Mouse (Mus musculus): Measurements from ENCODE around the gene C130026I21Rik. TPM values are rescaled to one million over a fixed set of nuclear protein-coding genes. Genes with fewer than 3 reads are reported as not detected.
"Not testable (repeated sequence)": the region's sequence is repeated elsewhere in the genome, so short reads cannot be mapped to it uniquely, and the experiment has no call there.

C130026I21Rik gene
- 0.22 TPM for polyA plus RNA-seq (2021)

- DNase-seq (ENCODE audit: low read depth, low spot score); in situ Hi-C loops (cut with MboI; ENCODE audit: low pct_unique_long_range_greater_than_20kb); POLR2A ChIA-PET; H3K27me3 ChIP-seq; ATAC-seq; CTCF ChIA-PET: not testable (repeated sequence)
Measured at GRCm38 (mm10) chr1:85270466-85270865, at the start of gene C130026I21Rik. TSS of gene C130026I21Rik (minus strand) at chr1:85270566.

- POLR2A ChIA-PET; ATAC-seq; DNase-seq (ENCODE audit: low read depth, low spot score); H3K27me3 ChIP-seq; CTCF ChIA-PET; in situ Hi-C loops (cut with MboI; ENCODE audit: low pct_unique_long_range_greater_than_20kb): not testable (repeated sequence)
- TF ChIP-seq CTCF (IDR thresholded peaks at IDR 0.05): peak; percentile 37
Measured at GRCm38 (mm10) chr1:85287063-85287462, 16.7 kb upstream of the C130026I21Rik start.

- DNase-seq (ENCODE audit: low read depth, low spot score); H3K27me3 ChIP-seq; ATAC-seq; POLR2A ChIA-PET; CTCF ChIA-PET; in situ Hi-C loops (cut with MboI; ENCODE audit: low pct_unique_long_range_greater_than_20kb): not testable (repeated sequence)
Measured at GRCm38 (mm10) chr1:85276421-85276820, 6.1 kb upstream of the C130026I21Rik start.

- H3K27me3 ChIP-seq; DNase-seq (ENCODE audit: low read depth, low spot score); CTCF ChIA-PET; in situ Hi-C loops (cut with MboI; ENCODE audit: low pct_unique_long_range_greater_than_20kb); POLR2A ChIA-PET; ATAC-seq: not testable (repeated sequence)
Measured at GRCm38 (mm10) chr1:85258634-85259033, 11.7 kb downstream of the C130026I21Rik start.

GRCm38 (mm10) chr1:85255217-85255616 lies 15.1 kb downstream of the C130026I21Rik start:
- DNase-seq (ENCODE audit: low read depth, low spot score); ATAC-seq; in situ Hi-C loops (cut with MboI; ENCODE audit: low pct_unique_long_range_greater_than_20kb); CTCF ChIA-PET; H3K27me3 ChIP-seq; POLR2A ChIA-PET: not testable (repeated sequence)

GRCm38 (mm10) chr1:85251211-85251610 lies 19.2 kb downstream of the C130026I21Rik start:
- CTCF ChIA-PET; in situ Hi-C loops (cut with MboI; ENCODE audit: low pct_unique_long_range_greater_than_20kb); H3K27me3 ChIP-seq; ATAC-seq; POLR2A ChIA-PET; DNase-seq (ENCODE audit: low read depth, low spot score): not testable (repeated sequence)

GRCm38 (mm10) chr1:85248985-85249384 lies 21.4 kb downstream of the C130026I21Rik start:
- in situ Hi-C loops (cut with MboI; ENCODE audit: low pct_unique_long_range_greater_than_20kb); ATAC-seq; DNase-seq (ENCODE audit: low read depth, low spot score); POLR2A ChIA-PET; CTCF ChIA-PET; H3K27me3 ChIP-seq: not testable (repeated sequence)

- in situ Hi-C loops (cut with MboI; ENCODE audit: low pct_unique_long_range_greater_than_20kb); CTCF ChIA-PET; ATAC-seq; H3K27me3 ChIP-seq; POLR2A ChIA-PET; DNase-seq (ENCODE audit: low read depth, low spot score): not testable (repeated sequence)
Measured at GRCm38 (mm10) chr1:85246776-85247460, 23.4 kb downstream of the C130026I21Rik start.

GRCm38 (mm10) chr1:85246266-85246665 lies 24.1 kb downstream of the C130026I21Rik start:
- H3K27me3 ChIP-seq; POLR2A ChIA-PET; ATAC-seq; DNase-seq (ENCODE audit: low read depth, low spot score); in situ Hi-C loops (cut with MboI; ENCODE audit: low pct_unique_long_range_greater_than_20kb); CTCF ChIA-PET: not testable (repeated sequence)

- H3K27me3 ChIP-seq; in situ Hi-C loops (cut with MboI; ENCODE audit: low pct_unique_long_range_greater_than_20kb); DNase-seq (ENCODE audit: low read depth, low spot score); CTCF ChIA-PET; ATAC-seq; POLR2A ChIA-PET: not testable (repeated sequence)
Measured at GRCm38 (mm10) chr1:85244941-85245340, 25.4 kb downstream of the C130026I21Rik start.

GRCm38 (mm10) chr1:85243023-85243422 lies 27.3 kb downstream of the C130026I21Rik start:
- in situ Hi-C loops (cut with MboI; ENCODE audit: low pct_unique_long_range_greater_than_20kb); H3K27me3 ChIP-seq; POLR2A ChIA-PET; CTCF ChIA-PET; ATAC-seq; DNase-seq (ENCODE audit: low read depth, low spot score): not testable (repeated sequence)

GRCm38 (mm10) chr1:85239018-85239775 lies 31.2 kb downstream of the C130026I21Rik start:
- H3K27me3 ChIP-seq; DNase-seq (ENCODE audit: low read depth, low spot score); ATAC-seq; in situ Hi-C loops (cut with MboI; ENCODE audit: low pct_unique_long_range_greater_than_20kb); CTCF ChIA-PET; POLR2A ChIA-PET: not testable (repeated sequence)

GRCm38 (mm10) chr1:85206531-85206930 lies 63.8 kb downstream of the C130026I21Rik start:
- H3K27me3 ChIP-seq; ATAC-seq; DNase-seq (ENCODE audit: low read depth, low spot score); POLR2A ChIA-PET; CTCF ChIA-PET; in situ Hi-C loops (cut with MboI; ENCODE audit: low pct_unique_long_range_greater_than_20kb): not testable (repeated sequence)

GRCm38 (mm10) chr1:85199523-85199922 lies 70.8 kb downstream of the C130026I21Rik start:
- DNase-seq (ENCODE audit: low read depth, low spot score); H3K27me3 ChIP-seq; ATAC-seq; POLR2A ChIA-PET; in situ Hi-C loops (cut with MboI; ENCODE audit: low pct_unique_long_range_greater_than_20kb); CTCF ChIA-PET: not testable (repeated sequence)

GRCm38 (mm10) chr1:85198647-85199350 lies 71.6 kb downstream of the C130026I21Rik start:
- in situ Hi-C loops (cut with MboI; ENCODE audit: low pct_unique_long_range_greater_than_20kb); H3K27me3 ChIP-seq; CTCF ChIA-PET; POLR2A ChIA-PET; ATAC-seq; DNase-seq (ENCODE audit: low read depth, low spot score): not testable (repeated sequence)

All from Patski (cell line).